Mouse (Mus musculus) bone marrow, adult 2 months (tissue): ENCODE measurements around the gene Lmntd1.

Source experiments
- CTCF ChIP-seq: fragments of 200-500 bp; IDR thresholded peaks from 2 replicates; pipeline ENCODE4 v1.5.1; 2011; ENCODE audit warnings: low read length, control low read depth; ENCODE audit not compliant: control insufficient read depth, insufficient read depth
- POLR2A ChIP-seq: fragments of 200-500 bp; IDR thresholded peaks from 2 replicates; pipeline ENCODE4 v1.6.1; 2011; ENCODE audit warnings: low read depth, mild to moderate bottlenecking, control low read depth, low read length, borderline replicate concordance; ENCODE audit not compliant: control insufficient read depth

- no peak for TF ChIP-seq POLR2A
- no peak for TF ChIP-seq CTCF
These were observed 157.1 kb downstream of the Lmntd1 start for GRCm38 (mm10) chr6:145457066-145457465.
